Mouse (Mus musculus): ENCODE measurements around the gene Shf.

DNA sequence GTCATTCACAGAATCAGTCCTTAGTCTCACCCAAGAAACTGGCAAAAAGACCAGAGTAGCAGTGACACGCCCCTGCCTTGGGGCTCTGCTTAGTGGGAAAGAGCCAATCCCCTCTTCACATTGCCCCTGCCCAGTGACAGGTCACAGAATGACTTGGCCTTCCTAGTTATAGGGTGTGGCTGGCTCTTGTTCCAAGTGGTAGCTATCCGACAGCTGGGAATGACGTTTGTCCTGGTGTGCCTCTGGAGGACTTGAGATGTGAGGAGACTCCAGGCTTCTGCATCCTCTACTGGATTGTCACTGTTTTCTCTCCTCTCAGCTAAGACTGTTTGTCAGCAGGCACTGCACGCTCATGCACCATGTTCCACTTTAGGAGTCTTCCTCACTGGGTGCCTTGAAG is 51.6 kb downstream of the Shf start:
- no peak for TF ChIP-seq EP300 (optimal IDR thresholded peaks at IDR 0.05)
- no peak for TF ChIP-seq CTCF (IDR thresholded peaks at IDR 0.05; ENCODE audit: low read depth)

Measured in stomach, postnatal 0 days (tissue).